Mouse (Mus musculus) MEL (cell line): Measurements from ENCODE around the gene 4932438A13Rik. TPM values are rescaled to one million over a fixed set of nuclear protein-coding genes. Genes with fewer than 3 reads are reported as not detected.

Source experiments
- DNase-seq: peaks from one replicate; pipeline ENCODE4 v3.0.0; 2011; ENCODE audit warnings: low read depth, low spot score
- H3K27ac ChIP-seq: 2 replicates; pipeline ENCODE4 v1.5.1; 2012; ENCODE audit warnings: low read depth, mild to moderate bottlenecking, control low read depth, low read length, moderate library complexity; ENCODE audit not compliant: control insufficient read depth
- H3K27me3 ChIP-seq, 2 experiments: fragments of 150-350 bp in 1 of 2; sonication (generic) in 1 of 2; 2 replicates each; pipeline ENCODE4 v1.6.1; 2012; ENCODE audit warnings: low read length in 2 of 2, mild to moderate bottlenecking in 2 of 2, improper control_type of control experiment in 1 of 2, moderate library complexity in 1 of 2; ENCODE audit not compliant: insufficient read depth in 2 of 2, control insufficient read depth in 1 of 2
- H3K36me3 ChIP-seq, 2 experiments: 2 replicates each; pipeline ENCODE4 v1.6.1; 2012 to 2014; ENCODE audit warnings: low read length in 2 of 2, improper control_type of control experiment in 1 of 2, inconsistent platforms in 1 of 2, mild to moderate bottlenecking in 1 of 2; ENCODE audit not compliant: insufficient read depth in 2 of 2, control insufficient read depth in 1 of 2
- H3K4me1 ChIP-seq, 2 experiments: fragments of 150-350 bp in 1 of 2; sonication (generic) in 1 of 2; 2 replicates each; pipeline ENCODE4 v1.6.1; 2012; ENCODE audit warnings: low read length in 2 of 2, improper control_type of control experiment in 1 of 2, mild to moderate bottlenecking in 1 of 2; ENCODE audit not compliant: insufficient read depth in 2 of 2, control insufficient read depth in 1 of 2
- H3K4me3 ChIP-seq, 2 experiments: fragments of 150-350 bp in 1 of 2; sonication (generic) in 1 of 2; 2 replicates each; pipeline ENCODE4 v1.5.1; 2012; ENCODE audit warnings: low read depth in 2 of 2, low read length in 2 of 2, mild to moderate bottlenecking in 2 of 2, moderate library complexity in 2 of 2, control low read depth in 1 of 2, improper control_type of control experiment in 1 of 2; ENCODE audit not compliant: control insufficient read depth in 1 of 2, insufficient read depth in 1 of 2
- H3K79me2 ChIP-seq: 2 replicates; pipeline ENCODE4 v1.6.1; 2012; ENCODE audit warnings: mild to moderate bottlenecking, low read length, moderate library complexity; ENCODE audit not compliant: control insufficient read depth, poor library complexity, insufficient read depth
- H3K9ac ChIP-seq: 2 replicates; pipeline ENCODE4 v1.6.1; 2012; ENCODE audit warnings: low read depth, mild to moderate bottlenecking, control low read depth, low read length, moderate library complexity; ENCODE audit not compliant: control insufficient read depth, poor library complexity, severe bottlenecking
- H3K9me3 ChIP-seq: fragments of 150-350 bp; sonication (generic); replicated peaks from 2 replicates; pipeline ENCODE4 v1.6.1; 2012; ENCODE audit warnings: mild to moderate bottlenecking, low read length, improper control_type of control experiment, moderate library complexity; ENCODE audit not compliant: insufficient read depth
- BHLHE40 ChIP-seq: IDR thresholded peaks from 2 replicates; pipeline ENCODE4 v1.6.1; 2012; ENCODE audit warnings: low read depth, mild to moderate bottlenecking, inconsistent platforms, low read length, improper control_type of control experiment, borderline replicate concordance
- CHD2 ChIP-seq: IDR thresholded peaks from 2 replicates; pipeline ENCODE4 v1.6.1; 2011; ENCODE audit warnings: low read length, improper control_type of control experiment
- CTCF ChIP-seq, 3 experiments: IDR thresholded peaks in 2 of 3; conservative IDR thresholded peaks in 1 of 3; 2 replicates each; pipeline ENCODE4 v1.5.1; 2011 to 2012; ENCODE audit warnings: low read length in 3 of 3, low read depth in 2 of 3, mild to moderate bottlenecking in 2 of 3, improper control_type of control experiment in 1 of 3, inconsistent platforms in 1 of 3, mixed read lengths in 1 of 3, moderate library complexity in 1 of 3; ENCODE audit not compliant: control insufficient read depth in 1 of 3, insufficient read depth in 1 of 3, poor library complexity in 1 of 3, severe bottlenecking in 1 of 3
- E2F4 ChIP-seq: IDR thresholded peaks from 2 replicates; pipeline ENCODE4 v1.6.1; 2011; ENCODE audit warnings: low read depth, low read length, improper control_type of control experiment, borderline replicate concordance
- ELF1 ChIP-seq: IDR thresholded peaks from 2 replicates; pipeline ENCODE4 v1.6.1; 2014; ENCODE audit warnings: low read depth, mild to moderate bottlenecking, inconsistent platforms, low read length, improper control_type of control experiment, moderate library complexity
- ETS1 ChIP-seq: IDR thresholded peaks from 2 replicates; pipeline ENCODE4 v1.6.1; 2012; ENCODE audit warnings: low read depth, mild to moderate bottlenecking, inconsistent platforms, low read length, improper control_type of control experiment, moderate library complexity
- GABPA ChIP-seq: IDR thresholded peaks from 2 replicates; pipeline ENCODE4 v1.6.1; 2012; ENCODE audit warnings: low read depth, mild to moderate bottlenecking, inconsistent platforms, low read length, improper control_type of control experiment, moderate library complexity
- MEF2A ChIP-seq: IDR thresholded peaks from 2 replicates; pipeline ENCODE4 v1.6.1; 2014; ENCODE audit warnings: low read depth, mild to moderate bottlenecking, inconsistent platforms, low read length, improper control_type of control experiment; ENCODE audit not compliant: poor library complexity, insufficient replicate concordance, severe bottlenecking; ENCODE audit errors: extremely low read depth
- MXI1 ChIP-seq: IDR thresholded peaks from 2 replicates; pipeline ENCODE4 v1.6.1; 2011; ENCODE audit warnings: mild to moderate bottlenecking, low read depth, low read length, improper control_type of control experiment
- MYC ChIP-seq: IDR thresholded peaks from 2 replicates; pipeline ENCODE4 v1.6.1; 2011; ENCODE audit warnings: low read depth, mild to moderate bottlenecking, low read length, improper control_type of control experiment, moderate library complexity
- NELFE ChIP-seq: IDR thresholded peaks from 2 replicates; pipeline ENCODE4 v1.6.1; 2011; ENCODE audit warnings: low read depth, low read length, improper control_type of control experiment
- NRF1 ChIP-seq: IDR thresholded peaks from 2 replicates; pipeline ENCODE4 v1.6.1; 2014; ENCODE audit warnings: low read depth, mild to moderate bottlenecking, inconsistent platforms, low read length, improper control_type of control experiment, moderate library complexity; ENCODE audit not compliant: poor library complexity, insufficient read depth, severe bottlenecking
- POLR2AphosphoS5 ChIP-seq: IDR thresholded peaks from 2 replicates; pipeline ENCODE4 v1.6.1; 2012; ENCODE audit warnings: low read depth, borderline replicate concordance, mild to moderate bottlenecking, inconsistent platforms, low read length, moderate library complexity, mixed read lengths
- RAD21 ChIP-seq: IDR thresholded peaks from 2 replicates; pipeline ENCODE4 v1.6.1; 2011; ENCODE audit warnings: mild to moderate bottlenecking, low read depth, low read length, improper control_type of control experiment
- SIN3A ChIP-seq: IDR thresholded peaks from 2 replicates; pipeline ENCODE4 v1.6.1; 2012; ENCODE audit warnings: low read length, improper control_type of control experiment, inconsistent platforms
- SMC3 ChIP-seq: IDR thresholded peaks from 2 replicates; pipeline ENCODE4 v1.6.1; 2011; ENCODE audit warnings: low read depth, low read length, improper control_type of control experiment
- TAL1 ChIP-seq: IDR thresholded peaks from 2 replicates; pipeline ENCODE4 v1.6.1; 2012; ENCODE audit warnings: mild to moderate bottlenecking, inconsistent platforms, low read length, moderate library complexity, mixed read lengths
- TBP ChIP-seq: IDR thresholded peaks from 2 replicates; pipeline ENCODE4 v1.8.0; 2011; ENCODE audit warnings: low read depth, low read length, improper control_type of control experiment
- UBTF ChIP-seq: IDR thresholded peaks from 2 replicates; pipeline ENCODE4 v1.6.1; 2012; ENCODE audit warnings: low read depth, mild to moderate bottlenecking, inconsistent platforms, low read length, improper control_type of control experiment, moderate library complexity, borderline replicate concordance; ENCODE audit not compliant: insufficient read depth
- USF1 ChIP-seq: IDR thresholded peaks from 2 replicates; pipeline ENCODE4 v1.6.1; 2014; ENCODE audit warnings: low read depth, mild to moderate bottlenecking, inconsistent platforms, low read length, improper control_type of control experiment, moderate library complexity
- ZMIZ1 ChIP-seq: IDR thresholded peaks from 2 replicates; pipeline ENCODE4 v1.6.1; 2012; ENCODE audit warnings: low read depth, mild to moderate bottlenecking, inconsistent platforms, low read length, improper control_type of control experiment, moderate library complexity
- polyA plus RNA-seq, 2 experiments: library from polyadenylated mRNA; stranded (reverse) in 1 of 2; unstranded in 1 of 2; fragments of >175 nt in 1 of 2; fragments of >200 nt in 1 of 2; gene quantifications; 2 replicates each; pipeline versions ENCODE4 v1.2.1 to v1.2.4; 2012; ENCODE audit warnings: low replicate concordance in 2 of 2, low read depth in 1 of 2; ENCODE audit not compliant: insufficient read length in 2 of 2, insufficient read depth in 1 of 2, missing spikeins in 1 of 2
- total RNA-seq: library from RNA; depleted of rRNA; stranded (reverse); fragments of 300-350 nt; gene quantifications from 2 replicates; pipeline ENCODE4 v1.2.3, GENCODE M21; 2012

Gene 4932438A13Rik
- total and polyA plus RNA-seq, 3 experiments, result 11.7 to 102 (median 14.3) TPM

DNA sequence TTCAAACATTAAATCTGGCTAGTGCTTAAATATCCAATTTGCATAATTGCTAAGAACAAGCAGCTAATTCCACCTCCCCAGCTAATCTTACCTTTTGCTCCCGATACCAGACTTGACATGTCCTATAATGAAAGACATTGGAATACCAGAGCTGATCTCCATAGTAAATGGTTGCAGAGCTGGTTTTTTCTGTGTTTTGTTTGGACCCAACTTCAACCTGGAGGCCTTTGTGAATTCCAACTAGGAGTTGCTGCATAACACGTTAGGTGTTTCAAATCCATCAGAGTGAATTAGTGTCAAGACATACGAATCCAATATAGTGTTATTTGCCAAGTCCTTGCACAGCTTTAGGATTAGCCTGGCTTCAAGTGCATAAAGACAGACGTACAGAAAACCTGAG, 28.5 kb upstream of the 4932438A13Rik start:
- no peaks in the 10 kb centered on the region for H3K36me3 ChIP-seq
- H3K27ac ChIP-seq, result no peak overlapping the region
- no peaks in the 10 kb centered on the region for H3K4me1 ChIP-seq
- H3K9me3 ChIP-seq, result no peaks in the 10 kb centered on the region
- H3K79me2 ChIP-seq, result no peaks in the 10 kb centered on the region
- DNase-seq, result no peak
- H3K27me3 ChIP-seq, result no peaks in the 10 kb centered on the region
- TF ChIP-seq TBP (no peak), CHD2 (no peak), BHLHE40 (no peak), NELFE (no peak), RAD21 (no peak), CTCF (IDR thresholded peaks at IDR 0.05 in 2 of 3, conservative IDR thresholded peaks at IDR 0.05 in 1 of 3; ENCODE audit: control insufficient read depth in 1 of 3, insufficient read depth in 1 of 3, low read depth in 2 of 3, low read length in 3 of 3, poor library complexity in 1 of 3, severe bottlenecking in 1 of 3) (no peak), ELF1 (no peak), MXI1 (no peak), E2F4 (no peak), USF1 (no peak)
- no peak overlapping the region for H3K9ac ChIP-seq
- H3K4me3 ChIP-seq, result no peak overlapping the region

GRCm38 (mm10) chr3:36834832-36835231, 28.1 kb upstream of the 4932438A13Rik start:
- Histone ChIP-seq H3K4me1 (no peaks in the 10 kb centered on the region), H3K4me3 (no peak overlapping the region), H3K9ac (no peak overlapping the region), H3K27me3 (no peaks in the 10 kb centered on the region), H3K36me3 (no peaks in the 10 kb centered on the region), H3K79me2 (no peaks in the 10 kb centered on the region), H3K9me3 (no peaks in the 10 kb centered on the region), H3K27ac (no peak overlapping the region)
- TF ChIP-seq MEF2A (no peak), ZMIZ1 (no peak), POLR2AphosphoS5 (no peak), TAL1 (no peak), SMC3 (no peak), BHLHE40 (no peak), ETS1 (no peak), TBP (no peak), USF1 (no peak), MYC (no peak), GABPA (no peak), NRF1 (no peak), SIN3A (no peak), UBTF (no peak)
- no peak for DNase-seq
